Mouse (Mus musculus) CH12.LX (cell line): Measurements from ENCODE around the gene Smug1.

Source experiments
- CHD1 ChIP-seq: IDR thresholded peaks from 2 replicates; pipeline ENCODE4 v1.6.1; 2012; ENCODE audit warnings: low read depth, low read length, improper control_type of control experiment, inconsistent platforms
- CHD2 ChIP-seq: IDR thresholded peaks from 2 replicates; pipeline ENCODE4 v1.6.1; 2011; ENCODE audit warnings: low read length, improper control_type of control experiment
- CTCF ChIP-seq, 2 experiments: IDR thresholded peaks in 1 of 2; conservative IDR thresholded peaks in 1 of 2; 2 replicates each; pipeline ENCODE4 v1.5.1; 2011 to 2012; ENCODE audit warnings: low read depth in 2 of 2, low read length in 2 of 2, improper control_type of control experiment in 1 of 2, inconsistent platforms in 1 of 2, mild to moderate bottlenecking in 1 of 2, moderate library complexity in 1 of 2
- EP300 ChIP-seq: IDR thresholded peaks from 2 replicates; pipeline ENCODE4 v1.6.1; 2011; ENCODE audit warnings: low read length, improper control_type of control experiment
- GABPA ChIP-seq: IDR thresholded peaks from 2 replicates; pipeline ENCODE4 v1.6.1; 2012; ENCODE audit warnings: low read depth, low read length, improper control_type of control experiment, inconsistent platforms; ENCODE audit not compliant: insufficient replicate concordance
- MAX ChIP-seq: IDR thresholded peaks from 2 replicates; pipeline ENCODE4 v1.6.1; 2011; ENCODE audit warnings: low read length, improper control_type of control experiment
- MAZ ChIP-seq: IDR thresholded peaks from 2 replicates; pipeline ENCODE4 v1.6.1; 2012; ENCODE audit warnings: low read depth, mild to moderate bottlenecking, inconsistent platforms, low read length, improper control_type of control experiment, moderate library complexity
- POLR2A ChIP-seq: IDR thresholded peaks from 2 replicates; pipeline ENCODE4 v1.6.1; 2011; ENCODE audit warnings: low read depth, mild to moderate bottlenecking, improper control_type of control experiment, low read length
- RCOR1 ChIP-seq: conservative IDR thresholded peaks from 2 replicates; pipeline ENCODE4 v1.6.1; 2012; ENCODE audit warnings: low read depth, mild to moderate bottlenecking, inconsistent platforms, low read length, improper control_type of control experiment
- ZC3H11A ChIP-seq: IDR thresholded peaks from 2 replicates; pipeline ENCODE4 v1.6.1; 2012; ENCODE audit warnings: low read depth, mild to moderate bottlenecking, inconsistent platforms, low read length, improper control_type of control experiment
- ZKSCAN1 ChIP-seq: IDR thresholded peaks from 2 replicates; pipeline ENCODE4 v1.6.1; 2012; ENCODE audit warnings: low read depth, inconsistent platforms, low read length, improper control_type of control experiment, borderline replicate concordance

GRCm38 (mm10) chr15:103146627-103147421, 20.1 kb downstream of the Smug1 start:
- TF ChIP-seq GABPA (no peak), POLR2A (no peak), CTCF (conservative IDR thresholded peaks at IDR 0.05 in 1 of 2, IDR thresholded peaks at IDR 0.05 in 1 of 2; ENCODE audit: low read depth in 2 of 2, low read length in 2 of 2) (no peak), MAZ (no peak), ZKSCAN1 (no peak), CHD2 (no peak), CHD1 (no peak), EP300 (no peak), ZC3H11A (no peak), RCOR1 (no peak), MAX (no peak)
